9 mouse cellular contexts compared by ENCODE assay signal in genomic region chr6:113659648-113660491, GRCm38 (mm10). TPM values are rescaled to one million over a fixed set of nuclear protein-coding genes. Genes with fewer than 3 reads are reported as not detected.
A peak's percentile ranks its signal among the peaks of the same experiment; 100 is the strongest.
DNase-seq lines count a peak whose midpoint lies in the region; ATAC-seq and TF ChIP-seq lines count a peak whose summit lies in the region.
"Had no signal": no experiment of that assay in that cellular context is flagged by ENCODE, and none has a peak within 500 bp of the region (broad histone marks: within the 10 kb centered on the region; RNA-seq: fewer than 3 reads in every experiment).

No protein-coding gene starts in this region.

- H3K27me3 ChIP-seq in intestine, postnatal 0 days (replicated peaks; ENCODE audit: control insufficient read depth, insufficient read depth, low read length) = no peaks in the 10 kb centered on the region
- no peaks in the 10 kb centered on the region for H3K27me3 ChIP-seq in intestine, embryonic 16.5 days (replicated peaks; ENCODE audit: control insufficient read depth, insufficient read depth, low read length)
- H3K27me3 ChIP-seq in spleen, adult 2 months (ENCODE audit: control insufficient read depth, insufficient read depth, low read length) = no peaks in the 10 kb centered on the region
- H3K27me3 ChIP-seq in midbrain, postnatal 0 days (ENCODE audit: insufficient read depth, low read length) = no peaks in the 10 kb centered on the region
- H3K27me3 ChIP-seq in forebrain, embryonic 10.5 days (ENCODE audit: poor library complexity, severe bottlenecking) = no peaks in the 10 kb centered on the region

- H3K4me2 ChIP-seq in intestine, postnatal 0 days (replicated peaks; ENCODE audit: low read depth) = no peak overlapping the region
- H3K4me2 ChIP-seq in intestine, embryonic 16.5 days (ENCODE audit: low read depth, low read length) = no peak overlapping the region
- H3K4me2 ChIP-seq in midbrain, postnatal 0 days (ENCODE audit: low read depth, low read length, poor library complexity, severe bottlenecking) = no peak overlapping the region

- H3K9me3 ChIP-seq in intestine, postnatal 0 days (ENCODE audit: control insufficient read depth) = no peaks in the 10 kb centered on the region
- H3K9me3 ChIP-seq in intestine, embryonic 16.5 days (ENCODE audit: control insufficient read depth, low read length) = no peaks in the 10 kb centered on the region
- no peaks in the 10 kb centered on the region for H3K9me3 ChIP-seq in midbrain, postnatal 0 days (ENCODE audit: low read length)
- peaks cover 6% of the 10 kb centered on the region; the same call in 1 of the 2 replicates for H3K9me3 ChIP-seq in forebrain, embryonic 10.5 days

- H3K27ac ChIP-seq in intestine, postnatal 0 days (ENCODE audit: low read depth, low read length) = 0 out of 2 replicates have a peak overlapping the region, but pooled peaks have one; percentile 1
- no peak overlapping the region for H3K27ac ChIP-seq in intestine, embryonic 16.5 days (ENCODE audit: low read length)
- peak overlapping the region; percentile 100 for H3K27ac ChIP-seq in spleen, adult 2 months (ENCODE audit: insufficient read depth, low read length)
- H3K27ac ChIP-seq in midbrain, postnatal 0 days (ENCODE audit: low read depth, low read length) = no peak overlapping the region
- no peak overlapping the region for H3K27ac ChIP-seq in forebrain, embryonic 10.5 days

- peaks cover 19% of the 10 kb centered on the region; the same call in 1 of the 2 replicates for H3K4me1 ChIP-seq in intestine, postnatal 0 days (replicated peaks; ENCODE audit: control insufficient read depth, insufficient read depth, low read length)
- H3K4me1 ChIP-seq in intestine, embryonic 16.5 days (ENCODE audit: control insufficient read depth, insufficient read depth, low read length) = peaks cover 26% of the 10 kb centered on the region
- H3K4me1 ChIP-seq in spleen, adult 2 months (ENCODE audit: control insufficient read depth, insufficient read depth, insufficient read length) = peaks cover 66% of the 10 kb centered on the region
- H3K4me1 ChIP-seq in midbrain, postnatal 0 days (ENCODE audit: insufficient read depth, low read length) = no peaks in the 10 kb centered on the region
- peaks cover 22% of the 10 kb centered on the region for H3K4me1 ChIP-seq in forebrain, embryonic 10.5 days

- 60% methylated on average over 8 of the region's 8 CpGs for WGBS in intestine, postnatal 0 days
- 67% methylated on average over 8 of the region's 8 CpGs for WGBS in intestine, embryonic 16.5 days
- 34% methylated on average over 8 of the region's 8 CpGs for WGBS in spleen, adult 2 months
- 73% methylated on average over 8 of the region's 8 CpGs for WGBS in midbrain, postnatal 0 days
- WGBS in forebrain, embryonic 10.5 days = 83% methylated on average over 8 of the region's 8 CpGs

- peaks cover 7% of the 10 kb centered on the region; the same call in 1 of the 2 replicates for H3K36me3 ChIP-seq in intestine, postnatal 0 days (ENCODE audit: control insufficient read depth, insufficient read depth)
- no peaks in the 10 kb centered on the region; the same call in 1 of the 2 replicates for H3K36me3 ChIP-seq in intestine, embryonic 16.5 days (ENCODE audit: control insufficient read depth, insufficient read depth, low read length)
- no peaks in the 10 kb centered on the region for H3K36me3 ChIP-seq in spleen, adult 2 months (ENCODE audit: control insufficient read depth, insufficient read depth, low read length)
- no peaks in the 10 kb centered on the region for H3K36me3 ChIP-seq in midbrain, postnatal 0 days (ENCODE audit: insufficient read depth, low read length)
- no peaks in the 10 kb centered on the region for H3K36me3 ChIP-seq in forebrain, embryonic 10.5 days (replicated peaks)

- ATAC-seq in intestine, postnatal 0 days = no peak
- no peak for ATAC-seq in intestine, embryonic 16.5 days
- ATAC-seq in midbrain, postnatal 0 days (ENCODE audit: low FRiP score) = no peak

- no peak for DNase-seq in spleen, adult 2 months (ENCODE audit: low read depth in 1 of 2, low spot score in 2 of 2)
- DNase-seq in spleen, postnatal 10 days (ENCODE audit: low spot score in 2 of 2) = no peak
- DNase-seq in induced T-regulatory cell, adult 2 months (ENCODE audit: low read depth) = peak; percentile 35
- no peak for DNase-seq in midbrain, postnatal 0 days (ENCODE audit: low spot score)
- no peak for DNase-seq in forebrain, embryonic 10.5 days (ENCODE audit: extremely low spot score, low spot score)
- DNase-seq: gastrocnemius, postnatal 10 days had no signal

- no peak overlapping the region for H3K9ac ChIP-seq in intestine, postnatal 0 days (ENCODE audit: low read depth, low read length)
- no peak overlapping the region for H3K9ac ChIP-seq in intestine, embryonic 16.5 days (ENCODE audit: low read depth, low read length)
- H3K9ac ChIP-seq in midbrain, postnatal 0 days (replicated peaks; ENCODE audit: low read length, poor library complexity, severe bottlenecking) = no peak overlapping the region

- no peak; the same call in 1 of the 2 replicates for TF ChIP-seq POLR2A in spleen, adult 2 months (IDR thresholded peaks at IDR 0.05; ENCODE audit: low read depth, low read length)

- no peak for TF ChIP-seq CTCF in intestine, postnatal 0 days (IDR thresholded peaks at IDR 0.05; ENCODE audit: low read depth)
- TF ChIP-seq CTCF in spleen, adult 2 months (IDR thresholded peaks at IDR 0.05; ENCODE audit: extremely low read depth, insufficient read depth, insufficient read length, insufficient replicate concordance) = no peak
- no peak for TF ChIP-seq CTCF in midbrain, postnatal 0 days (IDR thresholded peaks at IDR 0.05)

- H3K4me3 ChIP-seq in intestine, postnatal 0 days (ENCODE audit: low read depth, low read length) = no peak overlapping the region
- no peak overlapping the region for H3K4me3 ChIP-seq in intestine, embryonic 16.5 days (ENCODE audit: low read length)
- no peak overlapping the region for H3K4me3 ChIP-seq in spleen, adult 2 months (ENCODE audit: extremely low read depth, insufficient read depth, insufficient read length)
- no peak overlapping the region for H3K4me3 ChIP-seq in midbrain, postnatal 0 days (ENCODE audit: low read depth, low read length)
- H3K4me3 ChIP-seq in forebrain, embryonic 10.5 days = no peak overlapping the region
- H3K4me3 ChIP-seq: erythroblast, embryonic 14.5 days had no signal

RNA-seq across cellular contexts. Expression of gene Irak2, which starts 21.6 kb away (rescaled TPM):
- 21.2 and 26.1 TPM in 2 replicates for polyA plus RNA-seq in intestine, postnatal 0 days (2015; fragmentation: Nextera tagmentation; extraction: Ambion mirVana)
- polyA plus RNA-seq in intestine, embryonic 16.5 days (2015; fragmentation: Nextera tagmentation; extraction: Ambion mirVana) = 15.4 and 19.8 TPM in 2 replicates
- 42.4 and 56.2 TPM in 2 replicates for polyA plus RNA-seq in spleen, adult 2 months (2012; rRNA removed)
- 5.2 and 7.6 TPM in 2 replicates for total RNA-seq in midbrain, postnatal 0 days (2014; rRNA removed)
- polyA plus RNA-seq in midbrain, postnatal 0 days (2015; fragmentation: Nextera tagmentation; extraction: Ambion mirVana) = 2.5 and 2.7 TPM in 2 replicates
- polyA plus RNA-seq in forebrain, embryonic 10.5 days (2016; fragmentation: Nextera tagmentation; extraction: Ambion mirVana) = 3.8 and 3.9 TPM in 2 replicates

RNA-seq across cellular contexts. Expression of gene Vhl, which starts 36.1 kb away (rescaled TPM):
- 18.4 and 20.6 TPM in 2 replicates for polyA plus RNA-seq in intestine, postnatal 0 days (2015; fragmentation: Nextera tagmentation; extraction: Ambion mirVana)
- 27.5 and 30.5 TPM in 2 replicates for polyA plus RNA-seq in intestine, embryonic 16.5 days (2015; fragmentation: Nextera tagmentation; extraction: Ambion mirVana)
- polyA plus RNA-seq in spleen, adult 2 months (2012; rRNA removed) = 18.7 and 19.3 TPM in 2 replicates
- 83.1 and 86.1 TPM in 2 replicates for total RNA-seq in midbrain, postnatal 0 days (2014; rRNA removed)
- polyA plus RNA-seq in midbrain, postnatal 0 days (2015; fragmentation: Nextera tagmentation; extraction: Ambion mirVana) = 64.9 and 70.4 TPM in 2 replicates
- polyA plus RNA-seq in forebrain, embryonic 10.5 days (2016; fragmentation: Nextera tagmentation; extraction: Ambion mirVana) = 41.4 and 42.4 TPM in 2 replicates

RNA-seq across cellular contexts. Expression of gene Tatdn2, which starts 37.0 kb away (rescaled TPM):
- 1.1 and 1.5 TPM in 2 replicates for polyA plus RNA-seq in intestine, postnatal 0 days (2015; fragmentation: Nextera tagmentation; extraction: Ambion mirVana)
- 0.60 and 0.65 TPM in 2 replicates for polyA plus RNA-seq in intestine, embryonic 16.5 days (2015; fragmentation: Nextera tagmentation; extraction: Ambion mirVana)
- 24.3 and 27.4 TPM in 2 replicates for polyA plus RNA-seq in spleen, adult 2 months (2012; rRNA removed)
- total RNA-seq in midbrain, postnatal 0 days (2014; rRNA removed) = 63.4 and 72.7 TPM in 2 replicates
- polyA plus RNA-seq in midbrain, postnatal 0 days (2015; fragmentation: Nextera tagmentation; extraction: Ambion mirVana) = 1.2 and 1.5 TPM in 2 replicates
- 0.62 and 0.76 TPM in 2 replicates for polyA plus RNA-seq in forebrain, embryonic 10.5 days (2016; fragmentation: Nextera tagmentation; extraction: Ambion mirVana)

RNA-seq across cellular contexts. Expression of gene Brk1, which starts 55.3 kb away (rescaled TPM):
- 185 and 187 TPM in 2 replicates for polyA plus RNA-seq in intestine, postnatal 0 days (2015; fragmentation: Nextera tagmentation; extraction: Ambion mirVana)
- polyA plus RNA-seq in intestine, embryonic 16.5 days (2015; fragmentation: Nextera tagmentation; extraction: Ambion mirVana) = 185 and 199 TPM in 2 replicates
- polyA plus RNA-seq in spleen, adult 2 months (2012; rRNA removed) = 97.5 and 107 TPM in 2 replicates
- total RNA-seq in midbrain, postnatal 0 days (2014; rRNA removed) = 210 and 215 TPM in 2 replicates
- 284 and 289 TPM in 2 replicates for polyA plus RNA-seq in midbrain, postnatal 0 days (2015; fragmentation: Nextera tagmentation; extraction: Ambion mirVana)
- 200 and 203 TPM in 2 replicates for polyA plus RNA-seq in forebrain, embryonic 10.5 days (2016; fragmentation: Nextera tagmentation; extraction: Ambion mirVana)

RNA-seq across cellular contexts. Expression of gene Fancd2os, which starts 59.4 kb away (rescaled TPM):
- polyA plus RNA-seq in intestine, postnatal 0 days (2015; fragmentation: Nextera tagmentation; extraction: Ambion mirVana) = 0.33 TPM in 1 of 2 replicates, not detected in the other
- 0.20 TPM in 1 of 2 replicates, not detected in the other for polyA plus RNA-seq in intestine, embryonic 16.5 days (2015; fragmentation: Nextera tagmentation; extraction: Ambion mirVana)
- polyA plus RNA-seq in spleen, adult 2 months (2012; rRNA removed) = not detected in 2 replicates
- total RNA-seq in midbrain, postnatal 0 days (2014; rRNA removed) = 0.47 TPM in 1 of 2 replicates, not detected in the other
- 0.11 and 0.18 TPM in 2 replicates for polyA plus RNA-seq in midbrain, postnatal 0 days (2015; fragmentation: Nextera tagmentation; extraction: Ambion mirVana)
- polyA plus RNA-seq in forebrain, embryonic 10.5 days (2016; fragmentation: Nextera tagmentation; extraction: Ambion mirVana) = not detected in 2 replicates
- total RNA-seq: gastrocnemius, postnatal 10 days had no signal
- polyA plus RNA-seq: erythroblast, embryonic 14.5 days had no signal

Comparison
In these comparisons a context has a peak if more than half of its experiments do, and no peak if none do; other contexts are left out.
1. H3K27ac ChIP-seq: peak in intestine, postnatal 0 days (single experiment) and spleen, adult 2 months (single experiment); none in intestine, embryonic 16.5 days (single experiment), midbrain, postnatal 0 days (single experiment) and forebrain, embryonic 10.5 days (single experiment).
2. RNA of gene Tatdn2, which starts 37.0 kb away (polyA plus RNA-seq): 24.3 to 27.4 TPM in spleen, adult 2 months; 1.2 to 1.5 TPM in midbrain, postnatal 0 days, 1.1 to 1.5 TPM in intestine, postnatal 0 days, 0.62 to 0.76 TPM in forebrain, embryonic 10.5 days and 0.60 to 0.65 TPM in intestine, embryonic 16.5 days; every median in the first group is over 10 times any median in the second.